Mouse (Mus musculus) embryonic facial prominence, embryonic 14.5 days (tissue): ENCODE measurements around the gene Gm11034. TPM values are rescaled to one million over a fixed set of nuclear protein-coding genes. Genes with fewer than 3 reads are reported as not detected.

ENCODE experiments used
- ATAC-seq: fragments of 200-750 bp; cut with Nextera tagmentation; 2 replicates; pipeline ENCODE4 v1.8.0; 2017; ENCODE audit warnings: low read depth, moderate number of reproducible peaks, moderate TSS enrichment
- DNase-seq: peaks from one replicate; pipeline ENCODE4 v3.0.0-alpha.2; 2015; ENCODE audit warnings: low spot score
- H3K27ac ChIP-seq: fragments of 300-500 bp; sonication (generic); replicated peaks from 2 replicates; pipeline ENCODE4 v1.5.1; 2014; ENCODE audit warnings: low read depth, mild to moderate bottlenecking, low read length, moderate library complexity
- H3K27me3 ChIP-seq: fragments of 300-500 bp; sonication (generic); replicated peaks from 2 replicates; pipeline ENCODE4 v1.6.1; 2014; ENCODE audit warnings: low read length; ENCODE audit not compliant: control insufficient read depth, insufficient read depth
- H3K36me3 ChIP-seq: fragments of 300-500 bp; sonication (generic); 2 replicates; pipeline ENCODE4 v1.6.1; 2014; ENCODE audit warnings: low read length, mixed read lengths; ENCODE audit not compliant: control insufficient read depth, insufficient read depth
- H3K4me1 ChIP-seq: fragments of 300-500 bp; sonication (generic); 2 replicates; pipeline ENCODE4 v1.6.1; 2014; ENCODE audit warnings: antibody characterized with exemption, low read length; ENCODE audit not compliant: control insufficient read depth, insufficient read depth
- H3K4me2 ChIP-seq: fragments of 300-500 bp; sonication (generic); 2 replicates; pipeline ENCODE4 v1.6.1; 2014; ENCODE audit warnings: low read depth, mild to moderate bottlenecking, low read length, moderate library complexity, mixed read lengths
- H3K4me3 ChIP-seq: fragments of 300-500 bp; sonication (generic); 2 replicates; pipeline ENCODE4 v1.5.1; 2014; ENCODE audit warnings: low read depth, mild to moderate bottlenecking, low read length
- H3K9ac ChIP-seq: fragments of 300-500 bp; sonication (generic); 2 replicates; pipeline ENCODE4 v1.6.1; 2014; ENCODE audit warnings: low read depth, mild to moderate bottlenecking, low read length, moderate library complexity, mixed read lengths
- H3K9me3 ChIP-seq: fragments of 300-500 bp; sonication (generic); 2 replicates; pipeline ENCODE4 v1.6.1; 2016; ENCODE audit warnings: low read length; ENCODE audit not compliant: control insufficient read depth
- WGBS: fragments of 180-500 bp; shearing (Covaris S2); extraction: QIAGEN DNeasy Blood & Tissue Kit; methylation state at CpG from one replicate; pipeline ENCODE4 v1.1.7; 2014; 5-methylcytosine and 5-hydroxymethylcytosine counted together
- polyA plus RNA-seq: library from polyadenylated mRNA; unstranded; fragments of >200 nt; fragmentation: Nextera tagmentation; extraction: Ambion mirVana; gene quantifications from 2 replicates; pipeline ENCODE4 v1.2.1, GENCODE M21; 2014

Gm11034 gene
- polyA plus RNA-seq, result not detected in 2 replicates

DNA sequence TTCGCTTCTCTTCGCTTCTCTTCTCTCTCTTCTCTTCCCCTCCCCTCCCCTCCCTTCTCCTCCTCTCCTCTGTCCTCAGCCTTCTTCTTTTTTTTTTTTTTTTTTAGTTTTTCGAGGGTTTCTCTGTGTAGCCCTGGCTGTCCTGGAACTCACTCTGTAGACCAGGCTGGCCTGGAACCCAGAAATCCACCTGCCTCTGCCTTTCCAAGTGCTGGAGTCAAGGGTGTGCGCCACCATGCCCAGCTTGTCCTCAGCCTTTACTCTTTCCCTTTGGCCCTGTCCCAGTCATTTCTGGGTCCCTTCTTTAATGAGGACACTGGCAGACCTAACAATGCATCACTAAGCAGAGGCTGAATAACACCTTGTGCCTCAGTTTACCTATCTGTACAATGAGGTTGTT lies at the start of gene Gm11034:
Gene Gm11034 (minus strand): TSS at position 101 of the 400 bp plus-strand sequence.
- H3K27ac ChIP-seq, result no peak within 1 kb of the TSS
- H3K4me1 ChIP-seq, result no peaks in the 10 kb centered on the region
- no peak within 1 kb of the TSS for H3K9ac ChIP-seq
- WGBS, result 77% methylated on average over 4 of the region's 4 CpGs
- no peak within 1 kb of the TSS for H3K4me2 ChIP-seq
- no peaks in the 10 kb centered on the region for H3K9me3 ChIP-seq
- no peak within 1 kb of the TSS for H3K4me3 ChIP-seq
- ATAC-seq, result no peak
- no peak for DNase-seq
- H3K27me3 ChIP-seq, result no peaks in the 10 kb centered on the region
- no peaks in the 10 kb centered on the region for H3K36me3 ChIP-seq

DNA sequence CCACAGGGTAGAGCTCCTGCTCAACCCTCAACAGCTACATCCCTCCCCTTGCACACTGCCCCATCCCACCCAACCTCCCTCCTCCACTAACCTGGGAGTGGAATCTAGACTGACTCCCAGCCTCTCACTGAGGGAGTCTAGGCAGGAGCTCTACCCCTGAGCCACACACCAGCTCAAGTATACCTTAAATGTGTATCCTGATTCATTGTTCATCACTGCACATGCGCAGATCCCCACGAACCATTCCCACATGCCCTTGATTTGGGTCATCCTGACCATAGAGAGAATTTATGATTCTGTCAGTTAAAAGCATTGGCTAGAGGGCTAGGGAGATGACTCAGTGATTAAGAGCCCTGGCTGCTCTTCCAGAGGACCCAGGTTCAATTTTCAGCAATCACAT lies 49.3 kb upstream of the Gm11034 start:
- Histone ChIP-seq H3K27me3 (no peaks in the 10 kb centered on the region), H3K9me3 (no peaks in the 10 kb centered on the region), H3K9ac (no peak overlapping the region), H3K4me2 (no peak overlapping the region), H3K4me3 (no peak overlapping the region), H3K27ac (no peak overlapping the region), H3K4me1 (no peaks in the 10 kb centered on the region; the same call in 1 of the 2 replicates), H3K36me3 (no peaks in the 10 kb centered on the region)
- 85% methylated on average over 2 of the region's 2 CpGs for WGBS
- ATAC-seq (no peak), DNase-seq (no peak)

DNA sequence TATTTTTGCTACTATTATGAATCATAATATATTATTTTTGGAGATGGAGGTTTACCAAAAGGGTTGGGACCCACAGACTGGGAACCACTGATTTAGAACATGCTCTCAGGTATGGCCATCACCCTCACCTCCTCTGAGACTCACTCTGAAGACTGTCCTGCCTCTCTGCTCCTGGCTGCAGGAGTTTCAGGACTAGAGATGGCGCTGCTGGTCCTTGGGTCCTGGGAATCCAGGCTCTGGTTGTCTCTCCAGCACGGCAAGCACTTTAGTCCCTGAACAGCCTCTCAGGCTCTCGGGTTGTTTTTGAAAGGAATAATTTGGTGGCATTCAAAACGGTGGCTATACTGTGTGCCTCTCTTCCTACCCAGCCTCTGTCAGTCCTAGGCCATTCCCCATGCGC lies 48.4 kb upstream of the Gm11034 start:
- Histone ChIP-seq H3K9me3 (no peaks in the 10 kb centered on the region), H3K4me2 (no peak overlapping the region), H3K4me1 (no peaks in the 10 kb centered on the region; the same call in 1 of the 2 replicates), H3K9ac (no peak overlapping the region), H3K27me3 (no peaks in the 10 kb centered on the region), H3K36me3 (0 out of 2 replicates have a peak, but pooled peaks cover 2% of the 10 kb centered on the region), H3K27ac (no peak overlapping the region), H3K4me3 (no peak overlapping the region)
- 57% methylated on average over 5 of the region's 5 CpGs for whole genome bisulfite sequencing
- ATAC-seq (no peak), DNase-seq (peak; percentile 12)

DNA sequence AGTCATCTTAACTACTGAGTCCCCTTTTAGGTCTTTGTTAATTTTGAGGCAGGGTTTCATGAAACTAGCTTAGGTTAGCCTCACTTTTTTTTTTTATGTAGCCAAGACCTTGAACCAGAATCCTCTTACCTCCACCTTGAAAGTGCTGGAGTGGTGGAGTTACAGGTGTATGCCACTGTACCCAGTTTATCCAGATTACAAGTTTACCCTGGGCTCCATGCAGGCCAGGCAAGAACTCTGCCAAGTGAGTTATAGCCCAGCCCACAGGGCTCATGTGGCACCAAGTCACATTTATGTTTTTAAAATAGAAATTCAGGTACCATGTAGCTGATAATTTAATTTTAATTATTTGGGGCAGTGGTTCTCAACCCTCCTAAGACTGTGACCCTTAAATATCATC lies 48.0 kb upstream of the Gm11034 start:
- no peak for ATAC-seq
- no peaks in the 10 kb centered on the region; the same call in 1 of the 2 replicates for H3K4me1 ChIP-seq
- no peaks in the 10 kb centered on the region for H3K27me3 ChIP-seq
- DNase-seq, result no peak
- no peaks in the 10 kb centered on the region for H3K9me3 ChIP-seq
- H3K4me2 ChIP-seq, result no peak overlapping the region
- no peak overlapping the region for H3K27ac ChIP-seq
- no peak overlapping the region for H3K9ac ChIP-seq
- H3K36me3 ChIP-seq, result 0 out of 2 replicates have a peak, but pooled peaks cover 4% of the 10 kb centered on the region
- no peak overlapping the region for H3K4me3 ChIP-seq

DNA sequence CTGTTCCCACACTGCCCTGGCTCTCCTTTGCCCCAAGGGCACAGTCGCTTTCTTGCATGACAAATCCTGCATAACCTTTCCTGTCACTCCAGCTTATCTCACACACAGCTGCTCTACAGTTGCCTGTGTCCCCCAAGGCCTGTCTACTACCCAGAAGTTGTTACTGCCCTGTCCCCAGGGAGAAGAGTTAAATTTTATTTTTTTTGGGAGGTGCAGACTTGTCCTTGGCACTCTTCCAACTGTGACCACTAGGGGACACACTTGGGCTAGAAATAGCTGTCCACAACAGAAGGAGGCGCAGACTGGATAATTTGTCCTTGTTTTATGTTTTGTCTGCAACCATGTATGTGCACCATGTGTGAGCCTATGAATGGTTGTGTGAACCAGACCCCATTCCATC lies 47.6 kb upstream of the Gm11034 start:
- ATAC-seq, result peak; percentile 64; the same call in 1 of the 2 replicates
- 28% methylated on average over 2 of the region's 2 CpGs for WGBS
- Histone ChIP-seq H3K4me1 (no peaks in the 10 kb centered on the region; the same call in 1 of the 2 replicates), H3K9me3 (no peaks in the 10 kb centered on the region), H3K9ac (no peak overlapping the region), H3K4me2 (no peak overlapping the region), H3K4me3 (no peak overlapping the region), H3K36me3 (0 out of 2 replicates have a peak, but pooled peaks cover 4% of the 10 kb centered on the region), H3K27ac (no peak overlapping the region), H3K27me3 (no peaks in the 10 kb centered on the region)
- DNase-seq, result peak; percentile 78

DNA sequence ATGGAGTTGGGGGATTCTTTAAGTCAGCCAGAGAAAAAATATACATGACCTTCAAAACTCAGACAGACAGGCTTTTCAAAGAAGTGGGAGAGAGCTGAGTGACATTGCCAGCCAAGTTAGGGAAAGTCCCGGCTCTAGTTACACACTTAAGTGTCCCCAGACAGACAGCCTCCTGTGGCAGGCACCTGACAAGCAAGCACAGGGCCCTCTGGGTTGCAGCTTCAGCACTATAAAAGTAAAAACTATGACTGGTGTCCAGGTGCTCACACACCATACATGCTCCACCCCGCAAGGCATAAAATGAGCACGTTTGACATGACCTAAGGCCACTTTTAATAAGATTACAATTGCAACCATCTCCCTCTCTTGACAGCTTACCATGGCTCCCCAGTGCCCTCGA lies 47.1 kb upstream of the Gm11034 start:
- Histone ChIP-seq H3K4me3 (no peak overlapping the region), H3K4me2 (no peak overlapping the region), H3K27me3 (no peaks in the 10 kb centered on the region), H3K4me1 (no peaks in the 10 kb centered on the region; the same call in 1 of the 2 replicates), H3K9ac (no peak overlapping the region), H3K36me3 (peaks cover 4% of the 10 kb centered on the region; the same call in 1 of the 2 replicates), H3K9me3 (no peaks in the 10 kb centered on the region), H3K27ac (no peak overlapping the region)
- DNase-seq (no peak), ATAC-seq (no peak)
- WGBS, result 46% methylated on average over 4 of the region's 4 CpGs

DNA sequence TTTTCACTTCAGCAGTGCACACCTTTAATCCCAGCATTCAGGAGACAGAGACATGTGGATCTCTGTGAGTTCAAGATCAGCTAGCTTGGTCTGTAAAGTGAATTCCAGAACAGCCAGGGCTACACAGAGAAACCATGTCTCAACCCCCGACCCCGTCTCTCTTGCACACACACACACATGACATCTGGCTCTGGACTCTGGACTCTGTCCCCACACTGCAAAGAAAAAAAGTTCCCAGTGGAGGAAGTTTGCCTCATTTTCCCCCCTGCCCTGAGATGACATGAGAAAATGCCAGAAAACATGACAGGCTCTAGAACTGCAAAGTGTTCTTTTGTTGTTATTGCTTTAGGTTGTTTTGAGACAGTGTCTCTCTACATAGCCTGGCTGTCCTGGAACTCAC lies 46.4 kb upstream of the Gm11034 start:
- Histone ChIP-seq H3K4me3 (no peak overlapping the region), H3K4me1 (no peaks in the 10 kb centered on the region; the same call in 1 of the 2 replicates), H3K9me3 (no peaks in the 10 kb centered on the region), H3K9ac (no peak overlapping the region), H3K27ac (no peak overlapping the region), H3K4me2 (no peak overlapping the region), H3K36me3 (peaks cover 10% of the 10 kb centered on the region; the same call in 1 of the 2 replicates), H3K27me3 (no peaks in the 10 kb centered on the region)
- DNase-seq, result no peak
- 70% methylated on average over 2 of the region's 2 CpGs for WGBS
- ATAC-seq, result no peak

DNA sequence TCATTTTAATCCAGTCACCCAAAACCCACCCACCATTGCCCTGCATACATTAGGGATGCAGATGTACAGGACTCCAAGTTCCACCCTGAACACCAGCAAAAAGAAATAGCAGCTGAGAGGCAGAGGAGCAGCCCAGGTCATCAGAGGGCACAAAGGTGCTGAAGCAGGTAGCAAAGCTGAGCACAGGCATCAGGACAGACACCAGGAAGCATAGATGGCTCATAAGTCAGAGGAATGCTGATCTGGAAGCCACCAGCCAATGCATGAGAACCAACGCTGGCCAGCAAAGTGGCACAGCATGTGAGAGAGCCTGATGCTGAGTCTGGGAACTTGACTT lies 44.4 kb upstream of the Gm11034 start:
- 100% methylated on average over 1 of the region's 1 CpGs for WGBS
- Histone ChIP-seq H3K9ac (no peak overlapping the region), H3K4me2 (no peak overlapping the region), H3K27me3 (no peaks in the 10 kb centered on the region), H3K9me3 (no peaks in the 10 kb centered on the region), H3K27ac (no peak overlapping the region), H3K4me1 (no peaks in the 10 kb centered on the region; the same call in 1 of the 2 replicates), H3K4me3 (no peak overlapping the region), H3K36me3 (peaks cover 28% of the 10 kb centered on the region)
- no peak for DNase-seq
- no peak for ATAC-seq

DNA sequence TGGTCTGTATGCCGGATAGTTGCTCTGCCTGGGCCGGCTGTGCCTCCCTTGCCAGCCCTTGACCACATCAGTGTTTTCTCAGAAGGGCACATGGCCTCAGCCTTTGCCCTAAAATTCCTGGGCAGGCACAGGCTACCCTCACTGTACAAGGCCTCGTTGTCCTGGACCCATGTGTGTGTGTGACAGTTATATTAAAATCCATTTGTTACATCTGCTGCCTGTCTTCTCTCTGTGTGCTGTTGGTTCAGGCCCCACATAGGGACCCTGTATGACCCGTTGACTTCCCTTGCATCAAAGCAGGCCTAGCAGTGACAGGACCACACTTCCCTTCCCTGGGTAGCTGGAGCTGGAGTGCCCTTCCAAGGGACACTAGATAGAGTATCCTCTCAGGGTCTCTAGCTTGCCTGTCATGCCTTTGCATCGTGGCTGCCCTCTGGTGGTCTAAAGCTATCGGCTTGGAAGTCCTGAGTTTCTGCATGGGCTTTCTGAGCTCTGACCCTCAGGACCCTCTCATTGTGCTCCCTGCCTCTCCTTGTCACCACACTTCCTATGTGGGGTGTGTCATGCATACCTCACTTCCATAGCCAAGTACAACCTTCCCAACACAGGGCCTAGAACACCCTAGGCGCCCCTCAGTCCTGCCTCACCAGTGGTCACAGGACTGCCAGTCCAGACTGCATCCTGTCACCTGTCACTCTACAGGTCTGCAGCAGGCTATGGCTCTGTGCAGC lies 43.9 kb upstream of the Gm11034 start:
- Histone ChIP-seq H3K27ac (no peak overlapping the region), H3K36me3 (peaks cover 33% of the 10 kb centered on the region), H3K4me2 (no peak overlapping the region), H3K27me3 (no peaks in the 10 kb centered on the region), H3K9me3 (no peaks in the 10 kb centered on the region), H3K4me3 (no peak overlapping the region), H3K4me1 (no peaks in the 10 kb centered on the region; the same call in 1 of the 2 replicates), H3K9ac (no peak overlapping the region)
- DNase-seq (peak; percentile 32), ATAC-seq (no peak)
- WGBS, result 57% methylated on average over 7 of the region's 7 CpGs
